Mouse (Mus musculus): ENCODE measurements around the gene Nol8.

Gene Nol8

GRCm38 (mm10) chr13:49682233-49682846 lies 29.5 kb downstream of the Nol8 start:
- intact Hi-C loops (cut with DNase I): no loop called here

- intact Hi-C loops (cut with DNase I): no loop called here
Measured at GRCm38 (mm10) chr13:49684266-49684665, 31.4 kb downstream of the Nol8 start.

GRCm38 (mm10) chr13:49691056-49691455 lies 38.2 kb downstream of the Nol8 start:
- intact Hi-C loops (cut with DNase I): no loop called here

- intact Hi-C loops (cut with DNase I): no loop called here
Measured at GRCm38 (mm10) chr13:49703216-49703779, 50.4 kb downstream of the Nol8 start.

- intact Hi-C loops (cut with DNase I): no loop called here
Measured at GRCm38 (mm10) chr13:49706032-49706690, 53.3 kb downstream of the Nol8 start.

GRCm38 (mm10) chr13:49708311-49708710 lies 55.4 kb downstream of the Nol8 start:
- intact Hi-C loops (cut with DNase I): no loop called here

- intact Hi-C loops (cut with DNase I): no loop called here
Measured at GRCm38 (mm10) chr13:49712047-49712721, 59.3 kb downstream of the Nol8 start.

GRCm38 (mm10) chr13:49719310-49719709 lies 66.4 kb downstream of the Nol8 start:
- intact Hi-C loops (cut with DNase I): no loop called here
